Mouse (Mus musculus): Measurements from ENCODE around the gene Calhm6. TPM values are rescaled to one million over a fixed set of nuclear protein-coding genes. Genes with fewer than 3 reads are reported as not detected.

The Calhm6 gene
- total and polyA plus RNA-seq, 2 experiments from 2014 or later: 0.29 to 0.84 TPM

DNA sequence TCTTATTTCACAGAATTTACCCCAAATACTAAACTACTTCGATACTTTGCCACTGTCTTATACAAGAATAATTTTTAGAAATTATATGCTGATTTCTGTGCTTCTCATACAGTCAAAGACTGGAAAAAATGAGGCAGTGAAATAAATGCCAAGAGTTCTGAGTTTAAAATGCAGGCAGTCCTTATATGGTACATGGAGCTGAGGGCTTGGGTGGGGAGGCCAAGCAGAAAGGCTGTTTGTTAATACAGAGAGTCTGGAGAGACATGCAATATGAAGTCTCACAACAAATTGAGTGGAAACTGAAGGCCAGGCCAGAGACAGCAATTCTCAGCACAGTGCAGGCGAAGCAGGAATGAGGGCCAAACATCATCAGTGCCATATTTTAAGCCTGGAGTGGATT lies 39.3 kb downstream of the Calhm6 start:
- Histone ChIP-seq H3K4me1 (ENCODE audit: insufficient read depth) (no peaks in the 10 kb centered on the region), H3K9me3 (ENCODE audit: low read length) (no peaks in the 10 kb centered on the region), H3K36me3 (ENCODE audit: insufficient read depth) (no peaks in the 10 kb centered on the region), H3K4me3 (ENCODE audit: low read depth, low read length) (no peak overlapping the region), H3K9ac (no peak overlapping the region), H3K27ac (ENCODE audit: low read depth, low read length) (no peak overlapping the region), H3K27me3 (ENCODE audit: insufficient read depth, low read length) (no peaks in the 10 kb centered on the region), H3K4me2 (ENCODE audit: low read depth) (no peak overlapping the region)
- TF ChIP-seq CTCF (IDR thresholded peaks at IDR 0.05; ENCODE audit: low read depth): no peak
- 77% methylated on average over 2 of the region's 2 CpGs for WGBS
- ATAC-seq (no peak), DNase-seq (no peak)

DNA sequence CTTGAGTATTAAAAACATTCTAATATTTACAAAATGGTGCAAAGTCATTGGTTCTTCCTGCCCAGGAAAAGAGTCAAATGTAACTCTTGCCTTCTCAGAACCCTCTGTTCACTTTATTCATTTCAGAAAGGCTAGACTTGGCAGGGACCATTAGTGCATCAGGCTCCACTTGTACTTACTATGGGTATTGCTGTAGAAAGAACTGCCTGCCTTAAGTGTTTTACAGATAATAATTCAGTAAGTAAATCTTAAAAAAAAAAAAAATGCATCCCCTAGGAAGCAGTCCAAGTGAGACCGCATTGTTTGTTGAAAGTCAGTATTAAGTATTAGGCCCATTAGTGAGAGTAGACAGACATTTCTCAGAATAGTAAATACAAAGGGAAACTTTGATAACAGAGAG lies 41.3 kb downstream of the Calhm6 start:
- no peak overlapping the region for H3K27ac ChIP-seq (ENCODE audit: low read depth, low read length)
- no peak overlapping the region for H3K9ac ChIP-seq
- 87% methylated on average over 1 of the region's 1 CpGs for WGBS
- H3K4me1 ChIP-seq (ENCODE audit: insufficient read depth): no peaks in the 10 kb centered on the region
- TF ChIP-seq CTCF (IDR thresholded peaks at IDR 0.05; ENCODE audit: low read depth): no peak
- no peaks in the 10 kb centered on the region for H3K36me3 ChIP-seq (ENCODE audit: insufficient read depth)
- DNase-seq: no peak
- ATAC-seq: no peak
- no peak overlapping the region for H3K4me2 ChIP-seq (ENCODE audit: low read depth)
- no peaks in the 10 kb centered on the region for H3K27me3 ChIP-seq (ENCODE audit: insufficient read depth, low read length)
- H3K9me3 ChIP-seq (ENCODE audit: low read length): no peaks in the 10 kb centered on the region
- H3K4me3 ChIP-seq (ENCODE audit: low read depth, low read length): no peak overlapping the region

Other genes starting within 250 kb of the Calhm6 start
- gene Rsph4a, start 222.9 kb downstream of the Calhm6 start, total RNA-seq (2014; rRNA removed): 2.2 and 3.8 TPM in 2 replicates
- 1.1 and 2.0 TPM in 2 replicates for gene Rsph4a, start 222.9 kb downstream of the Calhm6 start, polyA plus RNA-seq (2015; fragmentation: Nextera tagmentation; extraction: Ambion mirVana)
- gene Zup1, start 176.7 kb downstream of the Calhm6 start, total RNA-seq (2014; rRNA removed): 13.3 and 19.5 TPM in 2 replicates
- 7.4 and 11.6 TPM in 2 replicates for gene Zup1, start 176.7 kb downstream of the Calhm6 start, polyA plus RNA-seq (2015; fragmentation: Nextera tagmentation; extraction: Ambion mirVana)
- gene Rwdd1, start 108.4 kb downstream of the Calhm6 start, total RNA-seq (2014; rRNA removed): 146 and 155 TPM in 2 replicates
- 176 and 195 TPM in 2 replicates for gene Rwdd1, start 108.4 kb downstream of the Calhm6 start, polyA plus RNA-seq (2015; fragmentation: Nextera tagmentation; extraction: Ambion mirVana)
- 0.76 TPM in 1 of 2 replicates, not detected in the other for gene Trappc3l, start 90.4 kb downstream of the Calhm6 start, total RNA-seq (2014; rRNA removed)
- gene Trappc3l, start 90.4 kb downstream of the Calhm6 start, polyA plus RNA-seq (2015; fragmentation: Nextera tagmentation; extraction: Ambion mirVana): 0.39 TPM in 1 of 2 replicates, not detected in the other
- gene Calhm4, start 83.7 kb downstream of the Calhm6 start, total RNA-seq (2014; rRNA removed): not detected in 2 replicates
- gene Calhm4, start 83.7 kb downstream of the Calhm6 start, polyA plus RNA-seq (2015; fragmentation: Nextera tagmentation; extraction: Ambion mirVana): 0.04 TPM in 1 of 2 replicates, not detected in the other
- 0.76 and 1.9 TPM in 2 replicates for gene Calhm5, start 31.5 kb downstream of the Calhm6 start, total RNA-seq (2014; rRNA removed)
- gene Calhm5, start 31.5 kb downstream of the Calhm6 start, polyA plus RNA-seq (2015; fragmentation: Nextera tagmentation; extraction: Ambion mirVana): 0.42 and 0.79 TPM in 2 replicates
- 14.1 and 19.5 TPM in 2 replicates for gene Dse, start 79.7 kb upstream of the Calhm6 start, total RNA-seq (2014; rRNA removed)
- 4.8 and 5.6 TPM in 2 replicates for gene Dse, start 79.7 kb upstream of the Calhm6 start, polyA plus RNA-seq (2015; fragmentation: Nextera tagmentation; extraction: Ambion mirVana)
- 107 and 108 TPM in 2 replicates for gene Tspyl1, start 154.2 kb upstream of the Calhm6 start, total RNA-seq (2014; rRNA removed)
- 128 and 138 TPM in 2 replicates for gene Tspyl1, start 154.2 kb upstream of the Calhm6 start, polyA plus RNA-seq (2015; fragmentation: Nextera tagmentation; extraction: Ambion mirVana)
- gene Tspyl4, start 169.5 kb upstream of the Calhm6 start, total RNA-seq (2014; rRNA removed): 400 and 473 TPM in 2 replicates
- gene Tspyl4, start 169.5 kb upstream of the Calhm6 start, polyA plus RNA-seq (2015; fragmentation: Nextera tagmentation; extraction: Ambion mirVana): 287 and 333 TPM in 2 replicates

Measured in forebrain, postnatal 0 days (tissue).